Mouse (Mus musculus) adrenal gland, adult 8-10 months (tissue): Measurements from ENCODE around the gene Trak1. TPM values are rescaled to one million over a fixed set of nuclear protein-coding genes. Genes with fewer than 3 reads are reported as not detected.
"Not testable (repeated sequence)": the region's sequence is repeated elsewhere in the genome, so short reads cannot be mapped to it uniquely, and the experiment has no call there.

Source experiments
- DNase-seq: peaks from one replicate; pipeline ENCODE4 v3.0.0; 2022
- total RNA-seq, 4 experiments: library from RNA; stranded (reverse); gene quantifications; 2 replicates each; pipeline ENCODE4 v1.2.4; 2022

Trak1 gene
- total RNA-seq, 4 experiments from 2014 or later: 59.3 to 80.6 (median 74.3) TPM

- DNase-seq: no peak
Measured at GRCm38 (mm10) chr9:121321118-121321517, 23.8 kb downstream of the Trak1 start.

- DNase-seq: no peak
Measured at GRCm38 (mm10) chr9:121322034-121322433, 24.7 kb downstream of the Trak1 start.

GRCm38 (mm10) chr9:121328342-121328741 lies 31.0 kb downstream of the Trak1 start:
- not testable (repeated sequence) for DNase-seq

- no peak for DNase-seq
Measured at GRCm38 (mm10) chr9:121329181-121329580, 31.9 kb downstream of the Trak1 start.

GRCm38 (mm10) chr9:121330065-121330464 lies 32.8 kb downstream of the Trak1 start:
- DNase-seq: no peak

GRCm38 (mm10) chr9:121331438-121331837 lies 34.1 kb downstream of the Trak1 start:
- DNase-seq: no peak

GRCm38 (mm10) chr9:121331878-121332630 lies 34.8 kb downstream of the Trak1 start:
- no peak for DNase-seq

- DNase-seq: no peak
Measured at GRCm38 (mm10) chr9:121333559-121333958, 36.3 kb downstream of the Trak1 start.

GRCm38 (mm10) chr9:121334311-121334851 lies 37.1 kb downstream of the Trak1 start:
- DNase-seq: no peak

- DNase-seq: no peak
Measured at GRCm38 (mm10) chr9:121335568-121335967, 38.3 kb downstream of the Trak1 start.

- DNase-seq: no peak
Measured at GRCm38 (mm10) chr9:121336324-121336946, 39.1 kb downstream of the Trak1 start.

- no peak for DNase-seq
Measured at GRCm38 (mm10) chr9:121337216-121337937, 40.1 kb downstream of the Trak1 start.

GRCm38 (mm10) chr9:121337938-121338289 lies 40.6 kb downstream of the Trak1 start:
- DNase-seq: no peak

GRCm38 (mm10) chr9:121341832-121342231 lies 44.5 kb downstream of the Trak1 start:
- no peak for DNase-seq

- no peak for DNase-seq
Measured at GRCm38 (mm10) chr9:121342510-121343110, 45.3 kb downstream of the Trak1 start.

- DNase-seq: no peak
Measured at GRCm38 (mm10) chr9:121343122-121343876, 46.0 kb downstream of the Trak1 start.

- no peak for DNase-seq
Measured at GRCm38 (mm10) chr9:121344344-121344743, 47.0 kb downstream of the Trak1 start.

- no peak for DNase-seq
Measured at GRCm38 (mm10) chr9:121345427-121346130, 48.3 kb downstream of the Trak1 start.

GRCm38 (mm10) chr9:121346635-121347034 lies 49.3 kb downstream of the Trak1 start:
- no peak for DNase-seq

GRCm38 (mm10) chr9:121347981-121348380 lies 50.7 kb downstream of the Trak1 start:
- DNase-seq: no peak

- DNase-seq: no peak
Measured at GRCm38 (mm10) chr9:121348476-121348875, 51.2 kb downstream of the Trak1 start.
